Mouse (Mus musculus) forebrain, postnatal 0 days (tissue): ENCODE data around the gene Rsbn1l. TPM values are rescaled to one million over a fixed set of nuclear protein-coding genes. Genes with fewer than 3 reads are reported as not detected.

ENCODE experiments used
- ATAC-seq: fragments of 200-750 bp; cut with Nextera tagmentation; 2 replicates; pipeline ENCODE4 v1.8.0; 2017; ENCODE audit warnings: mild to moderate bottlenecking, moderate library complexity
- DNase-seq: peaks from one replicate; pipeline ENCODE4 v3.0.0-alpha.2; 2015
- H3K27ac ChIP-seq: fragments of 300-500 bp; sonication (generic); 2 replicates; pipeline ENCODE4 v1.5.1; 2014; ENCODE audit warnings: low read depth, mild to moderate bottlenecking, antibody characterized with exemption, low read length, moderate library complexity, mixed read lengths
- H3K27me3 ChIP-seq: fragments of 300-500 bp; sonication (generic); 2 replicates; pipeline ENCODE4 v1.6.1; 2014; ENCODE audit warnings: mild to moderate bottlenecking, low read length, mixed read lengths; ENCODE audit not compliant: insufficient read depth
- H3K36me3 ChIP-seq: fragments of 300-500 bp; sonication (generic); 2 replicates; pipeline ENCODE4 v1.6.1; 2014; ENCODE audit warnings: mild to moderate bottlenecking, moderate library complexity; ENCODE audit not compliant: insufficient read depth
- H3K4me1 ChIP-seq: fragments of 300-500 bp; sonication (generic); 2 replicates; pipeline ENCODE4 v1.6.1; 2014; ENCODE audit warnings: antibody characterized with exemption; ENCODE audit not compliant: insufficient read depth
- H3K4me2 ChIP-seq: fragments of 300-500 bp; sonication (generic); 2 replicates; pipeline ENCODE4 v1.6.1; 2014; ENCODE audit warnings: low read depth, mild to moderate bottlenecking, moderate library complexity
- H3K4me3 ChIP-seq: fragments of 300-500 bp; sonication (generic); 2 replicates; pipeline ENCODE4 v1.5.1; 2014; ENCODE audit warnings: low read depth, low read length, mixed read lengths
- H3K9ac ChIP-seq: fragments of 300-500 bp; sonication (generic); 2 replicates; pipeline ENCODE4 v1.6.1; 2014; ENCODE audit warnings: mild to moderate bottlenecking
- H3K9me3 ChIP-seq: fragments of 300-500 bp; sonication (generic); 2 replicates; pipeline ENCODE4 v1.6.1; 2016; ENCODE audit warnings: low read length
- CTCF ChIP-seq: sonication (generic); IDR thresholded peaks from 2 replicates; pipeline ENCODE4 v1.5.1; 2016; ENCODE audit warnings: antibody characterized with exemption, control low read depth, low read depth
- WGBS: fragments of 180-500 bp; shearing (Covaris S2); extraction: QIAGEN DNeasy Blood & Tissue Kit; methylation state at CpG from one replicate; pipeline ENCODE4 v1.1.7; 2014; 5-methylcytosine and 5-hydroxymethylcytosine counted together
- polyA plus RNA-seq: library from polyadenylated mRNA; unstranded; fragments of >200 nt; fragmentation: Nextera tagmentation; extraction: Ambion mirVana; gene quantifications from 2 replicates; pipeline ENCODE4 v1.2.1, GENCODE M21; 2015
- total RNA-seq: library from RNA; depleted of rRNA; stranded (reverse); fragments of >200 nt; gene quantifications from 2 replicates; pipeline ENCODE4 v1.2.3, GENCODE M21; 2014; rRNA removed

Gene Rsbn1l
- total and polyA plus RNA-seq, 2 experiments from 2014 or later: 3.1 to 5.4 TPM

DNA sequence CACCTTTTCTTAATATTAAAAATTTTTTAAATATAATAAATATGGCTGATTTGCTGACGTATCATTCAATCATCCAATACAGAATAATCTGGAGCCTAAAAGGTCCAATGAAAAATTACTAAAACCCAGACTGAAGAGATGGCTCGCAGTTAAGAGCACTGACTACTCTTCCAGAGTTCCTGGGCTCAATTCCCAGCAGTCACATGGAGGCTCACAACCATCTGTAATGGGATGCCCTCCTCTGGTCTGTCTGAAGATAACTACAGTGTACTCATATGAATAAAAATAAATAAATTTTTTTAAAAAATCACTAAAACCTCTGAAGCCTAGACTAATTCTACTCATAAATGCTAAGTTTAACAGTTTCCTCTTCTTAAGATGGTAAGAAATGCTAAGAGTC, 94.3 kb downstream of the Rsbn1l start:
- Histone ChIP-seq H3K9ac (no peak overlapping the region), H3K4me2 (no peak overlapping the region), H3K4me1 (no peaks in the 10 kb centered on the region; the same call in 1 of the 2 replicates), H3K36me3 (no peaks in the 10 kb centered on the region), H3K27ac (no peak overlapping the region), H3K4me3 (no peak overlapping the region), H3K27me3 (no peaks in the 10 kb centered on the region), H3K9me3 (no peaks in the 10 kb centered on the region)
- WGBS: 89% methylated on average over 2 of the region's 2 CpGs
- DNase-seq (no peak), ATAC-seq (0 out of 2 replicates have a peak, but pooled peaks have one; percentile 29)
- no peak for TF ChIP-seq CTCF

DNA sequence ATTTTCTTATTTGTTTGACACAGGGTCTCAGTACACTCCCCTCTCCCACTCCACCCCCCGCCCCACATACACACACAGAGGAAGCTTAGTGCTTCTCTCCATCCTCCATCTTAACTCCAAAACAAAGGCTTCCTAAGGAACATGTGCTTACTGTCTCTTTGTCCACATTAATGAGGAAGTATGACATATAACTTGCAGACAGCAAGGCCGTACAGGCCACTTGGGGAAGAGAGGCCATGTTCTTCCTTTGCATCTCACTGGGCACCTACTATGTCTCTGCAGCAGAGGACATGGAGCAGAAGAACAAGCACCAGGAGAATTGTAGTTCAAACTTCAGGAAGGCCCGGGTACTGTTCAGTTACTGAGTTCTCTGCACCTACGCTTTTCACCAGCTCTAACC, 95.6 kb downstream of the Rsbn1l start:
- Histone ChIP-seq H3K4me1 (no peaks in the 10 kb centered on the region; the same call in 1 of the 2 replicates), H3K4me2 (no peak overlapping the region), H3K4me3 (no peak overlapping the region), H3K36me3 (no peaks in the 10 kb centered on the region), H3K9ac (no peak overlapping the region), H3K27ac (no peak overlapping the region), H3K9me3 (no peaks in the 10 kb centered on the region), H3K27me3 (no peaks in the 10 kb centered on the region)
- 92% methylated on average over 4 of the region's 4 CpGs for WGBS
- no peak for DNase-seq
- no peak for ATAC-seq
- no peak for TF ChIP-seq CTCF

DNA sequence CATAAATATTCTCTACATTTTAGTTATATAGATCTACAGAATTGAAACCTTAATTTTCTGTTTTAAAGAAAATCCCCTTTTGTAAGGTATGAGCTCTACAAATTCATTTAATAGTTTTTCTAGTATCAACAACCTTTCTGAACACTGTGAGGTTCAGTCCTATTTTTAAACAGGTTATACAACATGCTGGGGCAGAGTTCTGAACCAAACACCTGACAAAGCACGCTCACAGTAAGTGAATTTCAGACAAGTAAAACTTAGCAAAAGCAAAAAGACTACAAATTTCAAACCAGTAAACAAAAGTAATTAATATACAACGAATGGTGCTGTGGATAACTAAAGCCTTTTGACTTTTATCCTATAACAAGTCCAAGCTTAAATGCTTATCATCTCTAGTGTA, 97.8 kb downstream of the Rsbn1l start:
- 92% methylated on average over 2 of the region's 2 CpGs for WGBS
- Histone ChIP-seq H3K4me1 (no peaks in the 10 kb centered on the region), H3K9me3 (no peaks in the 10 kb centered on the region), H3K27me3 (no peaks in the 10 kb centered on the region), H3K36me3 (no peaks in the 10 kb centered on the region), H3K9ac (no peak overlapping the region), H3K4me2 (no peak overlapping the region), H3K4me3 (no peak overlapping the region), H3K27ac (no peak overlapping the region)
- no peak for TF ChIP-seq CTCF
- no peak for DNase-seq
- no peak for ATAC-seq

DNA sequence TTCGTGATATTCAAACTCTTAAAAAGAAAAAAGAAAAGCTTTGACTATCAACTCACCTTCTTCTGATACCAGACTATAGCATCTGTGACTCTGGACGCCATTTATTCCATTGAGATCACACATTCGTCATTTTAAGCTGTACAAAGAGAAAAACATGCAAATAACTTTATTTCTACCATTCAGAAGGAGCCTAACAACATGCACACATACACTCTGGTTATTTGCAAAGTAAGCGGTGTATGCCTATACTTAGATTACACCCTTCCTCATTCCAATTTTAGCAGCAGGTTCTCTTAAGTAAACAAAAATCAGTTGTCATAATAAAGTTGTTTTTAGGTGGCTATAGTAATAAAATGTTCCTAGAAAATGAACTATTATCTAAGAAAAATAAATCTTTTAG, 101.1 kb downstream of the Rsbn1l start:
- no peak for ATAC-seq
- no peak for DNase-seq
- no peak for TF ChIP-seq CTCF
- H3K36me3 ChIP-seq: no peaks in the 10 kb centered on the region
- WGBS: 87% methylated on average over 4 of the region's 4 CpGs
- no peak overlapping the region for H3K4me2 ChIP-seq
- H3K9ac ChIP-seq: no peak overlapping the region
- H3K4me3 ChIP-seq: no peak overlapping the region
- H3K27ac ChIP-seq: no peak overlapping the region
- no peaks in the 10 kb centered on the region for H3K27me3 ChIP-seq
- H3K4me1 ChIP-seq: no peaks in the 10 kb centered on the region
- no peaks in the 10 kb centered on the region for H3K9me3 ChIP-seq

DNA sequence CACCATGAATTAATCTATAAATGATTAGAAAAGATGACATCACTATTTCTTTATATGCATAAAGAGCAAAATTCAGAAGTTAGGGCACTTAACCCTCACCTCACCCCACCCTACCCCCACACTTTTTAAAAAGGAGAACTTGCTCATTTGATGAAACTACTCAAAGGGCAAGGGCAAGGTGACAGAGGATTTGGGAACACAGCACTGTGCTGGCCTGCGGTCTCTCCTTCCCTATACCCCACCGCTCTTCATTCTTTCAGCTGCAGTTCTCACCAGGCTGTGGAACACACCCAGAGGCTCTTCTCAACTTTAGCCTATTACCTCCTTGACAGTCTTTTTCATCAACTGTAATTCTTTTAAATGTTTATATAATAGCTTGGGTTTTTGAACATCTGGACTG, 109.2 kb downstream of the Rsbn1l start:
- no peak for TF ChIP-seq CTCF

DNA sequence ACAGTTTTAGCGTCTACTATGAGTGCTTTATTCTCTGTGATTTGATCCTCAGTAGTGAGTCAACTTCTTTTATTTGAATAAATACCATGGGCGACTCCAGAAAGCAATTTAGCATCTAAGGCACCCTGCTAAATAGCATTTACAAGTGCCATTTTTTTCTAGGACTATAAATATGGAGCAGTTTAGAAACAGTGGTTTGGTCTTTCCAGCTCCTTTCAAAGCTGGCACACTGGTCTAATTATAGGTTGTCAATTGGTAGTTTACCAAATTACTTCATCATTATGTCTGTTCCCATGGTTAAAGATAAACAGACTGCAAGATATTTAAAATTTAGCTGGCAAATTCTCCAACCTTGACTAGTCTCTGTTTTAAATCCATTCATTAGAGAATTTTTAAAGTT, 112.4 kb downstream of the Rsbn1l start:
- ATAC-seq (peak; percentile 82; the same call in 1 of the 2 replicates), DNase-seq (peak; percentile 32)
- H3K4me1 ChIP-seq: no peaks in the 10 kb centered on the region
- H3K4me2 ChIP-seq: no peak overlapping the region
- H3K27ac ChIP-seq: 0 out of 2 replicates have a peak overlapping the region, but pooled peaks have one; percentile 40
- WGBS: 15% methylated on average over 2 of the region's 2 CpGs
- no peak overlapping the region for H3K4me3 ChIP-seq
- H3K36me3 ChIP-seq: no peaks in the 10 kb centered on the region
- H3K9me3 ChIP-seq: no peaks in the 10 kb centered on the region
- H3K9ac ChIP-seq: no peak overlapping the region
- no peaks in the 10 kb centered on the region for H3K27me3 ChIP-seq
- TF ChIP-seq CTCF: no peak

More for the DNA sequence above, 109.2 kb downstream of the Rsbn1l start:
- Histone ChIP-seq H3K27me3 (no peaks in the 10 kb centered on the region), H3K9me3 (no peaks in the 10 kb centered on the region), H3K27ac (no peak overlapping the region), H3K36me3 (no peaks in the 10 kb centered on the region), H3K4me2 (no peak overlapping the region), H3K4me1 (no peaks in the 10 kb centered on the region), H3K9ac (no peak overlapping the region), H3K4me3 (no peak overlapping the region)
- 95% methylated on average over 2 of the region's 2 CpGs for WGBS
- DNase-seq: no peak
- no peak for ATAC-seq

DNA sequence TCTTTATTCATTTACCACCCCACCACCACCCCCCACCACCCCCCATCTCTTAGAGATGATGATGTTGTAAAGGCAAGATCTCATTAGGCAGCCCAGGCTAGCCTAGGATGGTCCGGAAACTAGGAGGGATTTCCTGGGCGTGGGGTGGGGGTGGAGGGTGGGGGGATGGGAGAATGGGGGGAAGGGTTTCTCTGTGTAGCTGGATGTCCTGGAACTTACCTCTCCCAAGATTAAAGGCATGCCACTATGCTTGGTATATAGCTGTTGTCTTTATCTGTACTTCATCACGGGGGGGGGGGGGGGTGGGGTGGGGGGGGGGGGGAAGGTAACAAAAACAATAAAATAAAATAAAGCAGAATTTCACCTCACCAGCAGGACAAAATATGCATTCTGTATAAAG, 112.8 kb downstream of the Rsbn1l start:
- ATAC-seq (no peak; the same call in 1 of the 2 replicates), DNase-seq (no peak)
- Histone ChIP-seq H3K9me3 (no peaks in the 10 kb centered on the region), H3K9ac (no peak overlapping the region), H3K36me3 (no peaks in the 10 kb centered on the region), H3K27me3 (no peaks in the 10 kb centered on the region), H3K4me1 (no peaks in the 10 kb centered on the region), H3K4me3 (no peak overlapping the region), H3K4me2 (no peak overlapping the region), H3K27ac (no peak overlapping the region)
- no peak for TF ChIP-seq CTCF
- WGBS: 69% methylated on average over 2 of the region's 3 CpGs

Other genes starting within 250 kb of the Rsbn1l start
- gene Phtf2, start 74.3 kb downstream of the Rsbn1l start, total RNA-seq: 24.9 and 26.4 TPM in 2 replicates
- gene Phtf2, start 74.3 kb downstream of the Rsbn1l start, polyA plus RNA-seq: 11.2 and 17.4 TPM in 2 replicates
- 13.8 and 24.5 TPM in 2 replicates for gene Tmem60, start 74.2 kb downstream of the Rsbn1l start, total RNA-seq
- gene Tmem60, start 74.2 kb downstream of the Rsbn1l start, polyA plus RNA-seq: 64.4 and 76.4 TPM in 2 replicates
- gene Ptpn12, start 99.5 kb upstream of the Rsbn1l start, total RNA-seq: 27.7 and 31.8 TPM in 2 replicates
- 10.9 and 12.1 TPM in 2 replicates for gene Ptpn12, start 99.5 kb upstream of the Rsbn1l start, polyA plus RNA-seq
- gene Gsap, start 229.9 kb upstream of the Rsbn1l start, total RNA-seq: 9.4 TPM in 2 replicates
- gene Gsap, start 229.9 kb upstream of the Rsbn1l start, polyA plus RNA-seq: 4.9 and 7.7 TPM in 2 replicates